Mouse (Mus musculus) liver, embryonic 14.5 days (tissue): ENCODE measurements at regions not wholly inside any gene's neighbourhood (a gene's known extent, or its start where the extent isn't known, plus 50 kb on each side); places are given as distances from the start of the nearest gene placed in this dataset.

ENCODE experiments used
- ATAC-seq: fragments of 200-750 bp; cut with Nextera tagmentation; 2 replicates; pipeline ENCODE4 v1.8.0; 2017; ENCODE audit warnings: moderate number of reproducible peaks, mild to moderate bottlenecking, moderate library complexity; ENCODE audit not compliant: insufficient read depth
- DNase-seq, 3 experiments: peaks; one replicate each; pipeline ENCODE4 v3.0.0-alpha.2; 2012 to 2013; ENCODE audit warnings: low read depth in 3 of 3, low spot score in 3 of 3
- H3K27ac ChIP-seq: fragments of 300-500 bp; sonication (generic); 2 replicates; pipeline ENCODE4 v1.5.1; 2014; ENCODE audit warnings: moderate library complexity, mild to moderate bottlenecking, control low read depth, inconsistent platforms
- H3K27me3 ChIP-seq: fragments of 300-500 bp; sonication (generic); 2 replicates; pipeline ENCODE4 v1.6.1; 2014; ENCODE audit warnings: mild to moderate bottlenecking, low read length, moderate library complexity; ENCODE audit not compliant: control insufficient read depth, insufficient read depth
- H3K36me3 ChIP-seq: fragments of 300-500 bp; sonication (generic); replicated peaks from 2 replicates; pipeline ENCODE4 v1.6.1; 2014; ENCODE audit warnings: low read depth; ENCODE audit not compliant: control insufficient read depth, insufficient read depth
- H3K4me1 ChIP-seq, 2 experiments: fragments of 200-500 bp in 1 of 2; fragments of 300-500 bp in 1 of 2; sonication (generic) in 1 of 2; replicated peaks; 2 replicates each; pipeline ENCODE4 v1.6.1; 2012 to 2014; ENCODE audit warnings: antibody characterized with exemption in 1 of 2, inconsistent platforms in 1 of 2, low read length in 1 of 2; ENCODE audit not compliant: control insufficient read depth in 2 of 2, insufficient read depth in 2 of 2
- H3K4me2 ChIP-seq: fragments of 300-500 bp; sonication (generic); 2 replicates; pipeline ENCODE4 v1.6.1; 2014; ENCODE audit warnings: low read depth, mild to moderate bottlenecking, control low read depth, moderate library complexity
- H3K4me3 ChIP-seq, 2 experiments: fragments of 200-500 bp in 1 of 2; fragments of 300-500 bp in 1 of 2; sonication (generic) in 1 of 2; 2 replicates each; pipeline ENCODE4 v1.5.1; 2012 to 2014; ENCODE audit warnings: low read depth in 2 of 2, low read length in 2 of 2, mild to moderate bottlenecking in 2 of 2, control low read depth in 1 of 2, inconsistent platforms in 1 of 2, moderate library complexity in 1 of 2; ENCODE audit not compliant: insufficient read depth in 1 of 2
- H3K9ac ChIP-seq: fragments of 300-500 bp; sonication (generic); replicated peaks from 2 replicates; pipeline ENCODE4 v1.6.1; 2014; ENCODE audit warnings: mild to moderate bottlenecking, control low read depth, moderate library complexity
- H3K9me3 ChIP-seq: fragments of 300-500 bp; sonication (generic); 2 replicates; pipeline ENCODE4 v1.6.1; 2016; ENCODE audit warnings: low read length, mixed read lengths; ENCODE audit not compliant: control insufficient read depth
- CTCF ChIP-seq: IDR thresholded peaks from 2 replicates; pipeline ENCODE4 v1.5.1; 2016; ENCODE audit warnings: antibody characterized with exemption, low read depth, control low read depth
- EP300 ChIP-seq: IDR thresholded peaks from 2 replicates; pipeline ENCODE4 v1.6.1; 2016; ENCODE audit warnings: antibody characterized with exemption, low read depth
- WGBS: fragments of 180-500 bp; shearing (Covaris S2); extraction: QIAGEN DNeasy Blood & Tissue Kit; methylation state at CpG from one replicate; pipeline ENCODE4 v1.1.7; 2014; ENCODE audit not compliant: insufficient replicate concordance; 5-methylcytosine and 5-hydroxymethylcytosine counted together

DNA sequence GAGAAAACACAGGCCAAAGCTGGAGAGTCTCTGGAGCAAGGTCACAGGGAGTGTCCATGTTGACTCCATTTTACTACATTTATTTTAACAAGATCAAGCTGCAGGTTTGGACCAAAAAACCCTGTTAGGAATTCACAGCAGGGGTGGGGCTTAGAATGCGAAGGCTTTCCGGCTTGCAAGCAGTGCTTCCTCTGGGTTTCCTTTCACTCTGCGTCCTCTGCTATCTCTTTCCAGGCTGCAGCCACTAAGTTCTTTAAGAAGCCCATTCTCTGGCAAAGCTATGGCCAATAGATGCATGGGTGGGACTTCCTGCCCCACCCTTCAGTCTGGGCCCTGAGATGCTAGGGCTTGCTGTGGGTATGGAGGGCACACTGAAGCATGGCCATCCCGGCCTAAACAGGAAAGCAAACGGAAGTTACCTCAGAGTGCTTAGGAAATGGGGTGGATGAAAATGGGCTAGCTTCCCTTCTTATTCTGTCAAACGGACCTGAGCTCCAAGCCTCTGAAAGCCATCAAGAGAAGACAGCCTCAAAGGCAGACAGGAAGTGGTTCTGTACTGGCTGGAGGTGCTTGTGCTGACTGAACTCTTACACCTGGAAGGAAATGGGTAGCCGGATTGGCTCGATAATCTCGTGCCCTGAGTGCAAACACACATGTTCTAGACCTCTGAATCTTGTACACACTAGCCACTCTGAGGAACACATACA is 90.6 kb upstream of the C1qtnf7 start:
- Histone ChIP-seq H3K27ac (no peak overlapping the region), H3K9me3 (no peaks in the 10 kb centered on the region), H3K4me3 (no peak overlapping the region), H3K36me3 (no peaks in the 10 kb centered on the region), H3K27me3 (no peaks in the 10 kb centered on the region), H3K9ac (no peak overlapping the region), H3K4me1 (no peaks in the 10 kb centered on the region), H3K4me2 (no peak overlapping the region)
- ATAC-seq (no peak), DNase-seq (no peak)
- TF ChIP-seq CTCF (no peak), EP300 (no peak)
- 33% methylated on average over 9 of the region's 9 CpGs for WGBS

DNA sequence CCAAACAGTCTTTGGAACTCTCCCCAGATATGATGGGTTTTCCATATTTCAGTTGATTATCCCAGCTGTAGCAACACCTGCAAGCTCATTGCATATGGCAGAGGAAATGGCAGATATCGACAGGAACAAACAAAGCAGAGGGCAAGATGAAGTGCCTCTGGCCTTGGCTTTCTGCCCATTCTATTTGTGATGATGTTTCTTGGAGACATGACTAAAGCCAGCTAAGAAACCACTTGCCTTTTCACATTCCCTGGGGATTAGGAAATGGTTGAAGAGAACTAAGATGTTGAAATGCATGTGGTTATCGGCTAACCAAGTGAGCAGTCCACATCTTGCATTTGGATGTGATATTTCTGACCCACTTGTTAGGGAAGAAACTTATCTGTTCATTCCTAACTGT is 82.0 kb upstream of the C1qtnf7 start:
- Histone ChIP-seq H3K4me1 (no peaks in the 10 kb centered on the region), H3K27ac (no peak overlapping the region), H3K4me2 (no peak overlapping the region), H3K36me3 (no peaks in the 10 kb centered on the region), H3K9me3 (no peaks in the 10 kb centered on the region), H3K9ac (no peak overlapping the region), H3K27me3 (no peaks in the 10 kb centered on the region), H3K4me3 (no peak overlapping the region)
- ATAC-seq (no peak), DNase-seq (no peak)
- WGBS = 63% methylated on average over 2 of the region's 2 CpGs
- TF ChIP-seq EP300 (no peak), CTCF (no peak)

DNA sequence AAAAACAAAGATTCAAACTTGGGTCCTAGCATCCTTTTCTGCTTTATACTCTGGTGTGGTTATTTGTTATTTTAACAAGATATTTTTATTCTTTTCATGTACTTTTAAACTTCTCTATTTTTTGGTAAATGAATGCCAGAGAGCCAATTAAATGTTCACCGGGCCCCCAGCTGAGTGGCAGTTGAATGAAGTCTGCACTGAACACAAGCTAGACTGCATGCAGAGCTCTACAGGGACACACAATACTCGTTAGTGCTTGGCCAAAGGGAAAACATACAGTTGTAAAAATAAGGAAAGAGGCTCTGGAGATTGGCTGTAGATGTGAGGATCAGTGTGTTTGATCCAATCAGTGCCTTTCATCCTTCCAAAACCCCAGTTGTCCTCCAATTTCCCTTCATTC is 76.1 kb upstream of the C1qtnf7 start:
- Histone ChIP-seq H3K4me3 (no peak overlapping the region), H3K27ac (no peak overlapping the region), H3K4me1 (no peaks in the 10 kb centered on the region), H3K9ac (no peak overlapping the region), H3K27me3 (no peaks in the 10 kb centered on the region), H3K36me3 (no peaks in the 10 kb centered on the region), H3K4me2 (no peak overlapping the region), H3K9me3 (no peaks in the 10 kb centered on the region)
- ATAC-seq (no peak), DNase-seq (no peak)
- 45% methylated on average over 2 of the region's 2 CpGs for WGBS
- TF ChIP-seq EP300 = no peak
- TF ChIP-seq CTCF = no peak

GRCm38 (mm10) chr5:43441306-43441705 is 74.0 kb upstream of the C1qtnf7 start:
- Histone ChIP-seq H3K4me3 (no peak overlapping the region), H3K27ac (no peak overlapping the region), H3K9me3 (no peaks in the 10 kb centered on the region), H3K4me2 (no peak overlapping the region), H3K27me3 (no peaks in the 10 kb centered on the region), H3K9ac (no peak overlapping the region), H3K36me3 (no peaks in the 10 kb centered on the region), H3K4me1 (no peaks in the 10 kb centered on the region)
- ATAC-seq (no peak), DNase-seq (no peak)
- no peak for TF ChIP-seq CTCF
- no peak for TF ChIP-seq EP300
- 57% methylated on average over 3 of the region's 3 CpGs for WGBS

GRCm38 (mm10) chr5:43444582-43445214 is 70.6 kb upstream of the C1qtnf7 start:
- H3K4me2 ChIP-seq = no peak overlapping the region
- no peaks in the 10 kb centered on the region for H3K27me3 ChIP-seq
- DNase-seq (no peak), ATAC-seq (no peak)
- TF ChIP-seq EP300 (no peak), CTCF (no peak)
- no peaks in the 10 kb centered on the region for H3K4me1 ChIP-seq
- WGBS = 54% methylated on average over 3 of the region's 3 CpGs
- no peak overlapping the region for H3K4me3 ChIP-seq
- no peaks in the 10 kb centered on the region for H3K36me3 ChIP-seq
- no peaks in the 10 kb centered on the region for H3K9me3 ChIP-seq
- H3K9ac ChIP-seq = no peak overlapping the region
- no peak overlapping the region for H3K27ac ChIP-seq
